Mouse (Mus musculus): ENCODE results near the gene Eps8l1. TPM values are rescaled to one million over a fixed set of nuclear protein-coding genes. Genes with fewer than 3 reads are reported as not detected.
"Not testable (repeated sequence)": the region's sequence is repeated elsewhere in the genome, so short reads cannot be mapped to it uniquely, and the experiment has no call there.

Gene Eps8l1
- 1 to 10 TPM; 7.8 to 8.9 TPM for total RNA-seq (2021)
- long read RNA-seq, experiment 1, partial matches to known transcripts, result 0 of 2 reads
- long read RNA-seq, experiment 1, other reads (novel, unspliced or antisense), result 2 of 2 reads
- long read RNA-seq, experiment 2, partial matches to known transcripts, result 2 of 6 reads
- long read RNA-seq, experiment 2, other reads (novel, unspliced or antisense), result 1 of 6 reads

DNA sequence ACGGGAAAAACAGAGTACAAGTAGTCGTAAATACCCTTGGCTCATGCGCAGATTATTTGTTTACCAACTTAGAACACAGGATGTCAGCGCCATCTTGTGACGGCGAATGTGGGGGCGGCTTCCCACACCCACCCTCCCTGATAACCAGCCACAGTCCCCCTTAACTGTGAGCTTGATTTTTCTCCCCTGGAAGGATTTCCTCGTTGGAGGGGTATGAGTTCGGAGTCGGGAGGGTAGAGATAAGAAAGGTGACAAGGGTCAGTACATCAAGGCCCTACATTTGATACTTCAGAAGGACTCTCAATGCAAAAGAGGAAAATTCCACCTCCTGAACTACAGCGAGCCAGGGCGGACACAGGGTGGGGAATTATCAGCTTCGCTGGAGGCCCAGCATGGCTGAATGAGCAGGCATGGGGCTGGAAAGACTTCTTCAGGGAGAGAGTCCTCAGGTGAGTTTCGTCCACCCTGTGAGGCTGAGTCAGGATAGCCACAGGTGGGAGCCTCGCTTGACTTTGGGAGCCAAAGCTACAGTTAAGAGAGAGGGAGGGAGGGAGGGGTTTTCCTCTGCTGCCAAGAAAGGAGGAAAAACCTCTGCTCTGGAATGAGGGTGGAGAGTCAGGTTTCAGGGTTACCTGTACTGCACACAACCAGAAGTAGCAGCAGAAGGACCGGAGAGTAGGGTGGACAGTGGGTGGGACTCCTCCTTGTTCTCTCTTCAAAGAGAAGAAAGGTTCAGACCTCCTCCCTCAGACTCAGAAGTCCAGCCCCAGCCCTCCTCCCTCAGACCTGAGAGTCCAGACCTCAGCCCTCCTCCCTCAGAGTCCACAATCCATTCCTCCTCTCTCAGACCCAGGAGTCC is at the start of gene Eps8l1:
Gene Eps8l1, plus strand, starts transcription at position 99 of the 859 bp plus-strand sequence.
- peak within 1 kb of the TSS; percentile 40 for H3K4me3 ChIP-seq
- peak within 1 kb of the TSS; percentile 65 for H3K27ac ChIP-seq
- DNase-seq (ENCODE audit: low spot score in 2 of 2), result no peak
- TF ChIP-seq CTCF (conservative IDR thresholded peaks at IDR 0.05), result no peak

GRCm38 (mm10) chr7:4412406-4412805 is 48.1 kb upstream of the Eps8l1 start:
- DNase-seq (ENCODE audit: low spot score in 2 of 2); H3K4me3 ChIP-seq; H3K27ac ChIP-seq: not testable (repeated sequence)

DNA sequence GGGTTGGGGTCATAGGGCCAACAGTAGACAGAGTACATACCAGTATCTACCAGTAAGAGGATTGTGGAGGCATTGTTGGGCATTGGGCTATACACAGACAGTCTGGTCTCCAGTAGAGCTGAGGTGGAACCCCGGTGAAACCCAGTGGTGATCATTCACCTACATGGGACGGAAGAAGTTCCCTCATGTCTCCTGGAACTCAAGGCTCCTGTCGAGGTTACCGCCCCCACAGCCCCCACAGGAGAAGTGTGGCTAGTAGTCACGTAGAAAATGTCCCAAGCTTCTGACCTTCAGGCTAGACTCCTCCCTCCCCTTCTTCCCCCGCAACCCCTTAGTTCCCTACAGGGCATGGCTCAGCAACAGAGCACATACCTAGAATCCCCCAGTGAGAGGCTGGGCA is 40.8 kb upstream of the Eps8l1 start:
- no peak for DNase-seq (ENCODE audit: low spot score in 2 of 2)
- H3K4me3 ChIP-seq, result no peak overlapping the region
- H3K27ac ChIP-seq, result no peak overlapping the region
- no peak for TF ChIP-seq CTCF (conservative IDR thresholded peaks at IDR 0.05)

DNA sequence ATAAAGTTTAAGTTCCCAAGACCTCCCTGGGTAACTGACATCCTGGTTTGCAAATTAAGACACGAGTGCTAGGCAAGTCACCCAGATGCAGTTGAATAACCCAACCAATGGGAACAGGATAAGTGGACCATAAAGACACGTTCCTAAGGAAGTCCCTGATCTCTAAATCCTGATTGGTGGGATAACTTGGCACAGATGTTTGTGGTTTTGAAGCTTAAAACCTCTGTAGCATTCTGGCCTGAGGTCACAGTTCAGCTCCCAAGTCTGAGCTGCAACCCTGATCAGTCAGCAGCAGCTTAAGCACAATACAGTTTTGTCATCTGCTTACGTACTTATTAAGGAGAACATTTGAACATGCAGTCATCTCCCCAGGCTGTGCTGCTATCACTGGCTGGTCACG is 40.2 kb upstream of the Eps8l1 start:
- Histone ChIP-seq H3K27ac (no peak overlapping the region), H3K4me3 (no peak overlapping the region)
- DNase-seq (ENCODE audit: low spot score in 2 of 2), result no peak
- no peak for TF ChIP-seq CTCF (conservative IDR thresholded peaks at IDR 0.05)

GRCm38 (mm10) chr7:4427161-4427912 is 33.1 kb upstream of the Eps8l1 start:
- Histone ChIP-seq H3K4me3 (no peak overlapping the region), H3K27ac (no peak overlapping the region)
- TF ChIP-seq CTCF (conservative IDR thresholded peaks at IDR 0.05), result peak; percentile 99
- DNase-seq (ENCODE audit: low spot score in 2 of 2), result peak; percentile 87 to 90

GRCm38 (mm10) chr7:4430246-4430844 is 30.1 kb upstream of the Eps8l1 start:
- no peak overlapping the region for H3K27ac ChIP-seq
- no peak for TF ChIP-seq CTCF (conservative IDR thresholded peaks at IDR 0.05)
- no peak for DNase-seq (ENCODE audit: low spot score in 2 of 2)
- H3K4me3 ChIP-seq, result no peak overlapping the region

GRCm38 (mm10) chr7:4431548-4431947 is 28.9 kb upstream of the Eps8l1 start:
- Histone ChIP-seq H3K27ac (no peak overlapping the region), H3K4me3 (no peak overlapping the region)
- peak in 1 of 2 experiments; percentile 63 for DNase-seq (ENCODE audit: low spot score in 2 of 2)
- TF ChIP-seq CTCF (conservative IDR thresholded peaks at IDR 0.05), result peak; percentile 84

GRCm38 (mm10) chr7:4432026-4432425 is 28.4 kb upstream of the Eps8l1 start:
- no peak overlapping the region for H3K4me3 ChIP-seq
- TF ChIP-seq CTCF (conservative IDR thresholded peaks at IDR 0.05), result no peak
- H3K27ac ChIP-seq, result no peak overlapping the region
- DNase-seq (ENCODE audit: low spot score in 2 of 2), result no peak

- H3K27ac ChIP-seq, result no peak overlapping the region
- no peak for TF ChIP-seq CTCF (conservative IDR thresholded peaks at IDR 0.05)
- no peak for DNase-seq (ENCODE audit: low spot score in 2 of 2)
- H3K4me3 ChIP-seq, result no peak overlapping the region
These were observed 22.8 kb upstream of the Eps8l1 start for GRCm38 (mm10) chr7:4437721-4438120.

DNA sequence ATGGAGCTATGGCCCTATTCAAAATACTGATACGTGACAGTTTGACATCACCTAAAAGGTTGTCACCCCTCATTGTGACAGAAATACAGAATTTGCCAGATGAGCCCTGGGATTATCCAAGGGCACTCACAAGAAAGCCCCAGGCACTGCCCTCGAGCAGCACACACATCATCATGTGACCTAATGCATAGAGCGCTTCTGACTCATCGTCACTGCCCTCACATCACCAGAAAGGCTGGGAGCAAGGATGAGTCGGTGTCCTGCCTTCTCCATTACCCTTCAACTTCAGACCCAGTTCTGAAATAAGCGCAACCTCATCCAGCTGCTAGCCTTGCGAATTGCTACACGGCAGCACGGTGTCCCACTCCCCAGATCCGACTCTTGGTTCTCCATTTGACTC is 19.9 kb upstream of the Eps8l1 start:
- no peak for DNase-seq (ENCODE audit: low spot score in 2 of 2)
- H3K4me3 ChIP-seq, result no peak overlapping the region
- no peak overlapping the region for H3K27ac ChIP-seq
- TF ChIP-seq CTCF (conservative IDR thresholded peaks at IDR 0.05), result no peak

- peak within 1 kb of the TSS; percentile 85 for H3K4me3 ChIP-seq
- peak; percentile 35 for TF ChIP-seq CTCF (conservative IDR thresholded peaks at IDR 0.05)
- peak within 1 kb of the TSS; percentile 94 for H3K27ac ChIP-seq
- peak; percentile 89 to 93 for DNase-seq (ENCODE audit: low spot score in 2 of 2)
These were observed 15.2 kb upstream of the Eps8l1 start, which contains the start of gene Rdh13 for GRCm38 (mm10) chr7:4445216-4445791. Rdh13 (minus strand) TSS chr7:4445649.

- H3K27ac ChIP-seq, result no peak overlapping the region
- peak; percentile 60 for TF ChIP-seq CTCF (conservative IDR thresholded peaks at IDR 0.05)
- DNase-seq (ENCODE audit: low spot score in 2 of 2), result no peak
- no peak overlapping the region for H3K4me3 ChIP-seq
These were observed 13.3 kb upstream of the Eps8l1 start for GRCm38 (mm10) chr7:4447138-4447537.
